Mouse (Mus musculus): Measurements from ENCODE around the gene Cdon. TPM values are rescaled to one million over a fixed set of nuclear protein-coding genes. Genes with fewer than 3 reads are reported as not detected.

Gene Cdon
- polyA plus RNA-seq, 2 experiments, result 0.36 to 0.52 TPM

DNA sequence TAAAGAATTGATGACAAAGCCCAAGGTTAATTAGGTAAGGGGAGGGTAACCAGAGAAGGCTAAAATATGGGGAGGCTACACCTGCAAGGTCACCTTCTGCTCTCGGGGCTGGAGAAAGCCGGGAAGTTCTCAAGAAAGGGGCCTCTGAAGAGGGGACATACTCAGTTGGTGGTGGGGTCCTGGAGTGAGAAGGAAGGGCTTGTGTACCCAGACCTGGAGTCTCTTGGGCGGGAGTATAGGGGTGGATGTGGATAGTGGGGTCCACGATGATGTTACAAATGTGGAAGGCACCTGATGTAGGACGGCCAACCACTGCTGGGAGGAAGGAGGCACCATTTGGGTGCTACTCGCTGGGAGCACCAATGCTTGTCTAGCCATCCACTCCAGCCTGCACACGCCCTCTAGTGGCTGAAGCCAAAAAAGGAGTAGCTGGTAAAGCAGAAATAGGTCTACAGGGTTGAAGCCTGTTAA, 103.0 kb downstream of the Cdon start:
- H3K27ac ChIP-seq, result no peak overlapping the region
- ATAC-seq (ENCODE audit: insufficient read depth) (no peak), DNase-seq (ENCODE audit: low read depth in 3 of 3, low spot score in 3 of 3) (peak in 1 of 3 experiments; percentile 19)

DNA sequence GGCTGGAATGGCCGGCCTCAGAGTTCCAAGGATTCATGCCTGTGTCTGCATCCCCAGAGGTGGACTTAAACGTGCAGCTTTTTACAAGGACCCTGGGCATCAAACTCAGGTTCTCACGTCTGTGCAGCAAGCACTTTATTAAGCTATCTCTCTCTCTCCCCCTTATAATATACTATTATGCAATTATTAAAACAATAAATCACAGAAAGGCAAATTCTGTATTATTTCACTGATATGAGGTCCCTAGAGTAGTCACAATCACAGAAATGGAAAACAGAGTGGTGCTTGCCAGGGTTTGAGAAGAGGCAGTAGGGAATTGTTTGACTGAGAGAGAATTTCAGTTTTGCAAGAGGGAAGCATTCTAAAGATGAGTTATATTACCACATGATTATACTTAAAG, 108.2 kb downstream of the Cdon start:
- 50% methylated on average over 3 of the region's 3 CpGs for WGBS (ENCODE audit: insufficient replicate concordance)
- Histone ChIP-seq H3K4me3 (ENCODE audit: insufficient read depth in 1 of 2, low read depth in 2 of 2, low read length in 2 of 2) (no peak overlapping the region), H3K27me3 (ENCODE audit: control insufficient read depth, insufficient read depth, low read length) (no peaks in the 10 kb centered on the region), H3K9me3 (ENCODE audit: control insufficient read depth, low read length) (no peaks in the 10 kb centered on the region), H3K4me2 (ENCODE audit: low read depth) (no peak overlapping the region), H3K9ac (replicated peaks) (no peak overlapping the region), H3K27ac (no peak overlapping the region), H3K36me3 (replicated peaks; ENCODE audit: control insufficient read depth, insufficient read depth, low read depth) (no peaks in the 10 kb centered on the region), H3K4me1 (replicated peaks; ENCODE audit: control insufficient read depth in 2 of 2, insufficient read depth in 2 of 2, low read length in 1 of 2) (no peaks in the 10 kb centered on the region)
- TF ChIP-seq CTCF (IDR thresholded peaks at IDR 0.05; ENCODE audit: low read depth) (no peak), EP300 (IDR thresholded peaks at IDR 0.05; ENCODE audit: low read depth) (no peak)
- ATAC-seq (ENCODE audit: insufficient read depth), result no peak
- no peak for DNase-seq (ENCODE audit: low read depth in 3 of 3, low spot score in 3 of 3)

More for the DNA sequence above, 103.0 kb downstream of the Cdon start:
- no peak overlapping the region for H3K4me2 ChIP-seq (ENCODE audit: low read depth)
- no peaks in the 10 kb centered on the region for H3K9me3 ChIP-seq (ENCODE audit: control insufficient read depth, low read length)
- H3K36me3 ChIP-seq (replicated peaks; ENCODE audit: control insufficient read depth, insufficient read depth, low read depth), result no peaks in the 10 kb centered on the region
- no peaks in the 10 kb centered on the region for H3K27me3 ChIP-seq (ENCODE audit: control insufficient read depth, insufficient read depth, low read length)
- WGBS (ENCODE audit: insufficient replicate concordance), result 17% methylated on average over 7 of the region's 7 CpGs
- H3K4me3 ChIP-seq (ENCODE audit: insufficient read depth in 1 of 2, low read depth in 2 of 2, low read length in 2 of 2), result no peak overlapping the region
- no peak overlapping the region for H3K9ac ChIP-seq (replicated peaks)
- no peaks in the 10 kb centered on the region for H3K4me1 ChIP-seq (replicated peaks; ENCODE audit: control insufficient read depth in 2 of 2, insufficient read depth in 2 of 2, low read length in 1 of 2)
- TF ChIP-seq CTCF (IDR thresholded peaks at IDR 0.05; ENCODE audit: low read depth) (peak; percentile 87), EP300 (IDR thresholded peaks at IDR 0.05; ENCODE audit: low read depth) (no peak)

DNA sequence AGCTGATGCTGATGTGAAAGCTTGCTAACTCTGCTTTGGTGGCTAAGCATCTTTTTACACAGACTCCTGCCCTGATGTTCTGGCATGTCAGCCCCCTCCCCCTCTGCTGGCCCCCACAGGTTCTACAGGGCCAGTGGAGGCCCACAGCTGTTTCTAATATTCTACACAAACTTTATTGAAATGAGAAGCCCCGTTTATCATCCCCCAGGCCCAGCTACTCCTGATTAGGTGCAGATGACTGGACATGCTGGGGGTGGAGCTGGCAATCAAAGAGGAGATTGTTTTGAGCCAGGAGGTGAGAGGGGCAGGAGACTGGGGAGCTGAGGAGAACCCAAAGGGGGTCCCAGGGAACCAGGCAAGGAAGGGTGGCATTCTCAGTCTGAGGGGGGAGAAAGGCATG, 108.9 kb downstream of the Cdon start:
- no peak for ATAC-seq (ENCODE audit: insufficient read depth)
- H3K4me1 ChIP-seq (replicated peaks; ENCODE audit: control insufficient read depth in 2 of 2, insufficient read depth in 2 of 2, low read length in 1 of 2), result no peaks in the 10 kb centered on the region
- H3K27me3 ChIP-seq (ENCODE audit: control insufficient read depth, insufficient read depth, low read length), result no peaks in the 10 kb centered on the region
- no peaks in the 10 kb centered on the region for H3K9me3 ChIP-seq (ENCODE audit: control insufficient read depth, low read length)
- no peaks in the 10 kb centered on the region for H3K36me3 ChIP-seq (replicated peaks; ENCODE audit: control insufficient read depth, insufficient read depth, low read depth)
- no peak overlapping the region for H3K4me2 ChIP-seq (ENCODE audit: low read depth)
- DNase-seq (ENCODE audit: low read depth in 3 of 3, low spot score in 3 of 3), result no peak
- TF ChIP-seq EP300 (IDR thresholded peaks at IDR 0.05; ENCODE audit: low read depth) (no peak), CTCF (IDR thresholded peaks at IDR 0.05; ENCODE audit: low read depth) (no peak)
- no peak overlapping the region for H3K9ac ChIP-seq (replicated peaks)
- WGBS (ENCODE audit: insufficient replicate concordance), result 15% methylated on average over 1 of the region's 1 CpGs
- H3K27ac ChIP-seq, result no peak overlapping the region
- H3K4me3 ChIP-seq (ENCODE audit: insufficient read depth in 1 of 2, low read depth in 2 of 2, low read length in 2 of 2), result no peak overlapping the region

DNA sequence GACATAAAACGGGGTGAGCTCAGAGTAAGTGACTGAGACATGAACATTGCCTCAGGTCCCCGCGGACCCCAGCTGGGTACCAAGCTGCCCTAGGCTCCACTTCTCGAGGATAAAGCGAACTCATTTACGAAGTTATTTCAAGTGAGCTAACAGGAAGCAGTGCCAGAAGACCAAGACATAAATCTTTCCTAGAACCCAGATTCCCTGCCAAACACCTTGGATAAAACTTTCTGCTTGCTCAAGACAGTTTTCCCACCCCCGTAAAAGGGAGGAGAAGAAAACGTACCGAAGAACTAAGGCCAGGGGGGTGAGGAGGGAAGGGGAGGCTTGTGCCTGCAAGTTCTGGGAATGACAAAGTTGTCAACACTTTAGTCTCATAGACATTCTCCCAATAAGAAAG, 112.3 kb downstream of the Cdon start:
- WGBS (ENCODE audit: insufficient replicate concordance), result 57% methylated on average over 9 of the region's 9 CpGs
- Histone ChIP-seq H3K4me1 (replicated peaks; ENCODE audit: control insufficient read depth in 2 of 2, insufficient read depth in 2 of 2, low read length in 1 of 2) (no peaks in the 10 kb centered on the region), H3K4me3 (ENCODE audit: insufficient read depth in 1 of 2, low read depth in 2 of 2, low read length in 2 of 2) (no peak overlapping the region), H3K9me3 (ENCODE audit: control insufficient read depth, low read length) (no peaks in the 10 kb centered on the region), H3K27me3 (ENCODE audit: control insufficient read depth, insufficient read depth, low read length) (no peaks in the 10 kb centered on the region), H3K36me3 (replicated peaks; ENCODE audit: control insufficient read depth, insufficient read depth, low read depth) (no peaks in the 10 kb centered on the region), H3K9ac (replicated peaks) (no peak overlapping the region), H3K4me2 (ENCODE audit: low read depth) (no peak overlapping the region), H3K27ac (no peak overlapping the region)
- no peak for TF ChIP-seq EP300 (IDR thresholded peaks at IDR 0.05; ENCODE audit: low read depth)
- TF ChIP-seq CTCF (IDR thresholded peaks at IDR 0.05; ENCODE audit: low read depth), result no peak
- DNase-seq (ENCODE audit: low read depth in 3 of 3, low spot score in 3 of 3) (no peak), ATAC-seq (ENCODE audit: insufficient read depth) (no peak)

DNA sequence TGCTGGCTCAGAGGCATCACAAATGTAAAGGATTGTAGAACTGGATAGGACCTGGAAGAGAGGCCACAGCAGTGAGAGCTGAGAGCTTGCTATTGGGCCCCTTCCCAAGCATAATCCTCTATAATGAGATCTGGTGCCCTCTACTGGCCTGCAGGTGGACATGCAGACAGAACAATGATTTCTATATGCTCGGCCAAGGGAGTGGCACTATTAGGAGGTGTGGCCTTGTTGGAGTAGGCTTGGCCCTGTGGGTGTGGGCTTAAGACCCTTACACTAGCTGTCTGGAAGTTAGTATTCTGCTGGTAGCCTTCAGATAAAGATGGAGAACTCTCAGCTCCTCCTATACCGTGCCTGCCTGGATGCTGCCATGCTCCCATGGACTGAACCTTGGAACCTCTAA, 114.2 kb downstream of the Cdon start:
- no peaks in the 10 kb centered on the region for H3K4me1 ChIP-seq (replicated peaks; ENCODE audit: control insufficient read depth in 2 of 2, insufficient read depth in 2 of 2, low read length in 1 of 2)
- H3K36me3 ChIP-seq (replicated peaks; ENCODE audit: control insufficient read depth, insufficient read depth, low read depth), result no peaks in the 10 kb centered on the region
- ATAC-seq (ENCODE audit: insufficient read depth), result peak; percentile 45; the same call in 1 of the 2 replicates
- H3K4me3 ChIP-seq (ENCODE audit: insufficient read depth in 1 of 2, low read depth in 2 of 2, low read length in 2 of 2), result no peak overlapping the region
- no peaks in the 10 kb centered on the region for H3K9me3 ChIP-seq (ENCODE audit: control insufficient read depth, low read length)
- no peaks in the 10 kb centered on the region for H3K27me3 ChIP-seq (ENCODE audit: control insufficient read depth, insufficient read depth, low read length)
- DNase-seq (ENCODE audit: low read depth in 3 of 3, low spot score in 3 of 3), result no peak
- no peak overlapping the region for H3K9ac ChIP-seq (replicated peaks)
- TF ChIP-seq EP300 (IDR thresholded peaks at IDR 0.05; ENCODE audit: low read depth) (no peak), CTCF (IDR thresholded peaks at IDR 0.05; ENCODE audit: low read depth) (peak; percentile 85)
- H3K4me2 ChIP-seq (ENCODE audit: low read depth), result no peak overlapping the region
- H3K27ac ChIP-seq, result no peak overlapping the region
- 7% methylated on average over 2 of the region's 2 CpGs for WGBS (ENCODE audit: insufficient replicate concordance)
